Mouse (Mus musculus) NIH3T3 (cell line): ENCODE results near the gene Srprb.

Experiments used
- DNase-seq: peaks from one replicate; pipeline ENCODE4 v3.0.0-alpha.2; 2012; ENCODE audit warnings: low read depth

Gene Srprb

DNA sequence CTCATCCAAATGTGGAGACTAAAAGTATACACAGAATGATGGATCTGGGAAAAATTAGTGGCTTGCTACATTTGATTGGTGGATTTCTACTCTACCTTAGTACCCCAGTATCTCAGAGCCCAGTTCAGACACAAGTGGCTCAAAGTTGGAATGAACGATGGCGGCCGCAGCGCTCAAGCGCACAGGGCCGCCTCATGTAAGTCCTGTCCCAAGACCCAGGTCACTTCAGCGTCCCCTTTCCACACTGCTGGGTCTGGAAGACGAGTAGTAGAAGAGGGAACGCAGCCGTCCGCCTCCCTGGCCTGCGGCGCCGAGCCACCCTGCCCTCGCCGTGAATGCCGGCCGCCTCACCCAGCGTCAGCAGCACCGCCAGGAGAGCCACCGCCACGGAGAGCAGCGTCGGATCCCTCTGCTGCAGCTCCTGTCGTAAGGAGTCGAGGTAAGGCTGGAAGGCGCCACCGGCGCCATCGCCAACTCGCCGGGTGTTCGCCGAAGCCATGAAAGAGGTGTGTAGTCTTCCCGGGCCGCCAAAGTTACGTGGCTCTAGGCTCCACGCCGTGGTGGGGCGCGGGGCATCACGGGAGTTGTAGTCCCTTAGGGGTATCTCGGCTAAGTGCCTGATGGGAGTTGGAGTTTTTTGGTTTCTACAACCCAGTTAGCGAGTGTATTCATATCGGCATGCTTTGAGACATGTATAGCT, at the start of gene Srprb:
Gene Srprb (minus strand): TSS at position 577 of the 700 bp plus-strand sequence.
- DNase-seq, result peak; percentile 93

DNA sequence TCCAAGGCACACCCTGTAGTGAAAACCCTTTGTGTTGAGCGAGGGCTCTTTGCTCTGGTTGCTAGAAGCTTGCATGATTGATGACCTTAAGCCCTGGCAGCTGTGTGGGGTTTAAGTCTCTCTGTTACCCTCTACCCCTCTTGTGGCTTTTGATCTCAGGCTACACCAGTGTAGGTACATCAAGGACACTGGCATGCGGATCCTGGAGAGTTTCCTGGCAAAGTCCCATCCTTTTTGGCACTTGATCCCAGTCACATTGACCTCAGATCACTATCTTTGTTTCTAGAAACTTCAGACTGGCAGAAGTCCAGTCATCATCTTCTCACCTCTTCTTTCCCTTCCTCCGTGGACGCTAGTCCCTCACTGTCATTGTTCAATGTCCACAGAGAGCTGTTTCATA, 46.7 kb upstream of the Srprb start:
- no peak for DNase-seq

GRCm38 (mm10) chr9:103246526-103247168, 44.7 kb upstream of the Srprb start:
- DNase-seq, result no peak

GRCm38 (mm10) chr9:103243640-103244039, 41.7 kb upstream of the Srprb start:
- no peak for DNase-seq

DNA sequence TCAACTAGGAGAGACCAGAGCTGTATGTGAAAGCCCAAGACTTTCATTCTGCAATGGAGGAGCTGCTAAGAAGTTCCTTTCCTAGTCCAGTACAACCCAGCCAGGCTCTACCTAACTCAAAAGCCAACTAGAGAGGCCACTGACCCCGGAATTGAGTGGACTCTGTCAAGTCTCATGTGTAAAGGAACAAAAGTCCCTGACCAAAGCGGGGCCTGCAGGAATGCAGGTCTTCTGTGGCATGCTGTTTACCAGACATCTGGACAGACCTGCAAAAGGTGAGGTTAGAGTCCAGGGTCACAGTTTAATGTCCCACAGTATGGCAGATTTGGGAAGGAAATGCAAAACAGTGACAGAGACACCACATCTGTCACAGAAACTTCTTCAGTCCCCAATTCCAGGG, 39.3 kb upstream of the Srprb start:
- no peak for DNase-seq

DNA sequence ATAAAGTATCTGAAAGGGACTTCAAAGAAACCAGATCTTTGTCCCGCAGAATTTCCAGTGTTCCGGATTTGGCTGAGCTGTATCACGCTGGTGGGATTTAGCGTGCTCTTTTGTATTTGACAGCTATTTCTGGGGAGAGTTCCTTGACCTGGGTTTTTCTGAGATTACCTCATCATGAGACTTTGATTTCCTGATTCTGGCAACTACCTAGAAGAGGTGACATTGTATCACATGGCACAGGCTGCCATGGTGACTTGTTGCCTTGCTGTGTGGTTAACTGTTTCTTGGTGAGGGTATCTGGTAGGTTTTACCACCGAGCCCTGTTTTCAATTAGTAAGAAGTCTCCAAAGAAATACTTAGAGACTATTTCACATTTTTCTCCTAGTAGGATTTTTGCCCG, 37.5 kb upstream of the Srprb start:
- DNase-seq, result no peak

GRCm38 (mm10) chr9:103234565-103235165, 32.7 kb upstream of the Srprb start:
- no peak for DNase-seq

- peak; percentile 35 for DNase-seq
Measured at GRCm38 (mm10) chr9:103234059-103234458, 32.1 kb upstream of the Srprb start.

DNA sequence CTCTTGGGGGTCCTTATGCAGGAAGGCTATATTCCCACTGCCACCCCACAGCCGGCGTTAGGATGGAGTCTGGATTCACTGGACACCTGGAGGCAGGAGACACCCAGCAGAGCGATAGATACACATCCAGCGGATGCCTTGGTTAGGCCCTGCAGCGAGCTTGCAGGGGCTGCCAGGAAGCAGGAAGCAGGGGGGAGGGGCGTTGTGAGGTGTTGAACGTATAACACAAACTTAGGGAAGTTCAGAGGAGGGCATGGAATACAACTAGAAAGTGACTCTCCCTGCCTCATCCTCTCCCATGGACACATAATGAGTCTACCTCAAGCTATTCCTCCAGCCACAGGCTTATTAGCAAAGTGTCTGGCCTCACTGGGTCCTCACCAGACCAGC, 31.1 kb upstream of the Srprb start:
- DNase-seq, result no peak

DNA sequence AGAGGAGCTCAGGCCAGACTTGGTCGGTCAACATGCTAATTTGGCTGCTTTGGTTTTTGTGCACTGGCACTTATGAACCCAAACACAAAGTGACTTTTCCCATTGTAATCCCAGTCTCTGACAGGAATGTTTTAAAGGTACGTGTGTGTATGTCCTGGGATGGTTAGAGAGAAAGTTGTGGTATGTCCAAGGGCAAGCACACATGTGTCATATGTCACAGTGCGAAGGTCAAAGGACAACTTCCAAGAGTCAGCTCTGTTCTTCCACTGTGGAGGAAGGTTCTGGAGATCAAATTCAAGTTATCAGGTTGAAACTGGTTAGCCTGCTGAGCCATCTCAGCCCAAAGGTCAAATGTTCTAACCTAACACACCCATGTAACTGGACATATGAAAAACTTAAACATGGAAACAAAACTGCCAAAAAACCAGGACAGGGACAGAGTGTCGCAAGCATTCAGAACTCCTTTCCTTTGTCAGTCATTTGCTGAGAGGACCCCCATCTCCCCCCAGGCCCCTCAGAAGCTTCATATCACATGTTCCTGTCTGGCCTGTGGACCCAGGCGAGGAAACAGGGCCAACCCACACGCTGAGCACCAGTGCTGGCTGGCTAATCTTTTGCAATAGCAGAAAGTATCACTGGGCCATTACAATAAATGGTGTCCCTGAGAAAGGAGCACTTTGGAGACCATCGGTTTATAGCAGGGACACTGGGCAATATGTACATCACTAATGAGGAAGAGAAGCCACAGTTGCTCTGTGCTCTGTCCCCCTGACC, 30.5 kb upstream of the Srprb start:
- DNase-seq, result no peak

DNA sequence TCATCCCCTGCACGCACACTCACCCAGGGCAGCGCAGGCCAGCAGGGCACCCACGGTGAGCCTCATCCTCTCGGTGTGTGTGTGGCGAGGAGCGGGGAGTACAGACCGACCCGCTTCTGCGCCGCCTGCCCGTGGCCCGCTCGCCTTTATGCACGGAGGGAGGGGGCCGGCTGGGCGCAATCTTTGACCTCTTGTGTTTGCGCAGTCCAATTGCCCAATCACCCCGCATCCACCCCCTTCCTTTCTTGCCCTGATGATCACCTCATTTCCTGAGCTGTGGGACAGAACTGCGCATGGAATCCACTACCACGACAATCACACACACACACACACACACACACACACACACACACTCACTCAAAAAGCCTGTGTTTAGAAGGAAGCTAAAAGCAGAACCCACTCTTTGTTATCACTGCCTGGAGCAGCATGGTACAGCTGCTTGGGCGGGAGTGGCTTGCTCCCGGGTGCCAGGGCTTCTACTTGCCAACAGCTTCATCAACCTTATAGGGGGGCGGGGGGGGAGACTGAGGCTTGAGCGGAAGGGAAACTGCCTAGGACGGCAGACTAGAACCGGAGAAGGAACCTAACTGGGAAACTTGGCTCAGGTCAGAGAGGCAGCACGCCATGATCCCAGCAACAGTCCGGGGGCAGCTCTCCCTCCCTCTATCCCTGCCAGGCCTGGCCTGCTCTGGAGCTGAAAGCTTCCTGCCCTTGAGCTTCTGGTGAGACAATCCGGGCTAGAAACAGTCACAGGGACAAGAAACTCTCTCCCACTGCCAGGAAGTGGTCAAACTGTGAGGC, 28.4 kb upstream of the Srprb start, which contains the start of the genes Gm20425 and Trf:
Gene Gm20425 (minus strand): TSS at position 157 of the 801 bp plus-strand sequence.
Gene Trf (minus strand): TSS at position 294 of the 801 bp plus-strand sequence.
- no peak for DNase-seq

GRCm38 (mm10) chr9:103229037-103229867, 27.3 kb upstream of the Srprb start:
- DNase-seq, result no peak

DNA sequence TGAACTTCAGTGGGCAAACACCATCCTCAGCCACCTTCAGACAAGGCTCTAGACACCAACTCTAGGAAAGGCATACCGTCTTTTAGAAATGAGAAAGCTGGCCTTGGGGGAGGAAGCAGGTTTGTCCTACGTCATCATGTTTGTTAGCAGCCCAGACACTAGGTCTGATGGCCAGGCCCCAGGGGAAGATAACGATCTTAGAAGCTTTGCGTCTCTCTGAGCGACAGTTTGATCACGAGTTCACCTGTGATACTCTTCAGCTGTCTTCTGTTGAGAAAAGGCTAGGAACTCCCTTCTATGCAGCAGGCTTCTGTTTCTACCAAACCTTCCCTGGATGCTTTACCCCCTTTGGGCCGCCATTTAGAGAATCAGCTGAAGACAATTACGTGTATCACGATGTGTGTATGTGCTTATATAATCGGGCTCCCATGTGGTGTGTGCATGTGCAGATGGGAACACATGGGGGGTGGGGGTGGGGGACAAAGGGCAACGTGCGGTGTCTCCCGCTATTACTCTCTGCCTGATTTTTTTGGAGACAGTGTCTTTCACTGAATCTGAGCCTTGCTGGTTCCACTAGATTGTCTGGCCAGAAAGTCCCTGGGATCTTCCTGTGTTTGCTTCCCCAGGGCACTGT, 26.6 kb upstream of the Srprb start:
- DNase-seq, result no peak

DNA sequence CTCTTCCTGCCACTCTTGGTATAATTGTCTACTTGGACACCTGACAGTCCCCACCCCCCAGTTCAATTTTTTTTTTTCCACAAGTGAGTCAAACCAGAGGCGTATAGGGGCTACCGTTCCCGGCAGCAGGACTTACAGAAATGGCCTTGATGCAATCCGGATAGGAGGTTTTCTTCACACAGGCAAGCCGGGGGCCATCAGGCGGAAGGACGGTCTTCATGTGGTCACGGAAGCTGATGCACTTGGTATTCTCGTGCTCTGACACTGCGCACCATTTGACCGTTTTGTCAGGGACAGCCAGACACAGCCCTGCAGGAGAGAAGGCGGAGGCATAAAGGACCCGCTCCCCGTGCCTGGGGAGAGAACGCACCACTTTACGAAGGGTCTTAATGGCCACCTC, 25.8 kb upstream of the Srprb start:
- no peak for DNase-seq

- DNase-seq, result no peak
Measured at GRCm38 (mm10) chr9:103226806-103227205, 24.9 kb upstream of the Srprb start.

- peak; percentile 47 for DNase-seq
Measured at GRCm38 (mm10) chr9:103225464-103225863, 23.5 kb upstream of the Srprb start.

DNA sequence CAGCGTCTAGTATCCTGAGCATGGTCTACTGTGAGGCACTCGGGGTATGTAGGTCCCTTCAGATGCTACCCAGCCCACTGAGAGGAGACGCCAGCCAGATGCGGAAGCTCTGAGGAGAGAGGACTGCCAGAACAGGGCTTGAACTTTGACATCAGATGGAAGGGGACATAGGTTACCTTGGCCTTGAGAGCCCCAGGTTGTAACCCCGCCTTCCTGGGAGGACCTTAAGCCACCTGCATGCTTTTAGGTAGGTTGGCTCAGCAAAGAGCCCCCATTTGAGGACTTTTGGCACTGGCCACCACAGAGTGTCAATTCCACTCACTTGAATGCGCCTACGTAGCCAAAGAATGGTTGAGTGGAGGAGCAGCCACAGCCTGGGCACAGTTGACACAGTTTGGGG, 22.8 kb upstream of the Srprb start:
- no peak for DNase-seq

DNA sequence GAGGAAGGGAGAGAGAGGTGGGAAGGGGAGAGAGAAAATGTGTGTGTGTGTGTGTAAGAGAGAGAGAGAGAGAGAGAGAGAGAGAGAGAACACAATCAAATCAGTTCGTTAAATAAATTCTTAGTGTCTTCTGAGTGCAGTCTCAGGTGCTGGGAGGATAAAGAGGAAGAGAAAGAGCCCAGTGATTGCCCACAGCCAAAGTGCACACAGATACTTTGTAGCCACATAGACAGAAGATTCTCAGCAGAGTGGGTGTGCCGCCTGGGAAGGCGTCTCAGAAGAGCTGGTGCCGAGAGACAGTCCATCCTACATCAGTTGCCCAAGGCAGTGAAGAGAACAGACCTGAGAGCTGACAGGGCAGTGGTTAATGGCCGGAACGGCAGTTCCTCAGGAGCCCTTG, 12.3 kb upstream of the Srprb start:
- DNase-seq, result no peak

GRCm38 (mm10) chr9:103213631-103214030, 11.7 kb upstream of the Srprb start:
- DNase-seq, result peak; percentile 18
